Mouse (Mus musculus) spleen, postnatal 10 days (tissue): ENCODE data around the gene Med16.

Experiments
- DNase-seq, 2 experiments: peaks; one replicate each; pipeline ENCODE4 v3.0.0; 2021 to 2022; ENCODE audit warnings: low spot score in 2 of 2

Med16 gene

DNA sequence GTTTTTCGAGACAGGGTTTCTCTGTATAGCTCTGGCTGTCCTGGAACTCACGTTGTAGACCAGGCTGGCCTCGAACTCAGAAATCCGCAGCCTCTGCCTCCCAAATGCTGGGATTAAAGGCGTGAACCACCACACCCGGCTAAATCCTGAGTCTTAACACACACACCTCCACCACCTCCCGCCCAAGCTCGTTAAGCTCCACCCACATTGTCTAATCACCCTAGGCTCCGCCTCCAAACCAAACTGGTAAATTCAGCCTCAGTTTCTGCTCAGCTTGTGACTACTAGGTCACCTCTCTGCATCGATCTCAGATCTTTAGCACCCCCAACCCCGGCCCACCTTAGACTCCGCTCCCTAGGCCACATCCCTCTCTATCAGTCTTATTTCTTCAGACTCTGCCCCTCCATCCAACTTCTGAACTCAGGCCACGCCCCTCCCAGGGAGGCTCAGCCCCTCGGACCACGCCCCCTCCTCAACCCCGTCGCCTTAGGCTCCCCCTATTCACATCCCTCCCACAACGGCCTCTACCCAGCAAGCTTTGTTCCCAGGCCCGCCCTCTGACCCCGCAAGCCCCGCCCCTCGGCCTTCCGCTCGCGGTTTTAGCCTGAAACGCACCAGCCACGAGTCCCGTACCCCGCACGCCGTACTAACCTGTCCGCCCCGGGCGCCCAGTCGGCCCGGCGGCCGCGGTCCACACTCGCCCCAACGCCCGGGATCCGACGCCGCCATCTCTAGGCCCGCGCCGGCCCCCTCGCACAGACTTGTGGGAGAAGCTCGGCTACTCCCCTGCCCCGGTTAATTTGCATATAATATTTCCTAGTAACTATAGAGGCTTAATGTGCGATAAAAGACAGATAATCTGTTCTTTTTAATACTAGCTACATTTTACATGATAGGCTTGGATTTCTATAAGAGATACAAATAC lies at the start of gene Med16:
TSS of gene Med16 (minus strand) at position 757 of the 925 bp plus-strand sequence.
- DNase-seq, result peak; percentile 97

DNA sequence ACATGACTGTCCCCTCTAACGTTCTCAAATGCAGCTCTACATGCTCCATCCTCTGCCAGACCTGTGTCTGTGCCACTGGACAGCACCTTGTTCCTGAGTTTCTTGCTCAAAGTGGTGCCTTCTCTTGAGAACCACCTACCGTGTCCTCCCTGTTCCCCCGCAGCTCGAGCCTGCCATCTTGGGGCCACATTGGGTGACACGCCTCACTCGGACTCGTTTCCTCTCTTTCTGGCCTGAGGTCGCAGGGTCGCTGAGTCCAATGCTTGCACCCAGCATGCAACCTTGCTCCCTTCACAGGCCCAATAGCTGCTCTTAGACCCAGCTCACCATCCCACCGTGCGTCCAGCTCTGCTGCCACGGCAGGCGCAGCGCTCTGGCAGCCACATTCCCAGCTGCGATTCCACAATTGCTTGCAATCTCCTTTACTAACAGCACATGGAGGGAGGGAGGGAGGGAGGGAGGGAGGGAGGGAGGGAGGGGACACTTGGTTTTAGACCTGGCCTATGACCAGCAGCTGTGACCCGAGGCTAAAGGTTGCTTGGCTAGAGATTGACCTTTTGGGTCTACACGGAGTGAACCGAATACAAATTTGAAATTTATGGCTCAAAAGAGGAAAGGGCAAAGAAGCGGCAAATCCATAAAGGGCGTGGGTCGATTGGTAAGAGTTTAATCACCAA lies 49.6 kb upstream of the Med16 start:
- peak; percentile 82 to 91 for DNase-seq

GRCm38 (mm10) chr10:79956643-79957154 lies 48.0 kb upstream of the Med16 start:
- no peak for DNase-seq

- no peak for DNase-seq
Measured at GRCm38 (mm10) chr10:79955691-79956090, 47.0 kb upstream of the Med16 start.

GRCm38 (mm10) chr10:79953946-79954345 lies 45.2 kb upstream of the Med16 start:
- peak in 1 of 2 experiments; percentile 66 for DNase-seq

GRCm38 (mm10) chr10:79950661-79951060 lies 41.9 kb upstream of the Med16 start:
- DNase-seq, result no peak

DNA sequence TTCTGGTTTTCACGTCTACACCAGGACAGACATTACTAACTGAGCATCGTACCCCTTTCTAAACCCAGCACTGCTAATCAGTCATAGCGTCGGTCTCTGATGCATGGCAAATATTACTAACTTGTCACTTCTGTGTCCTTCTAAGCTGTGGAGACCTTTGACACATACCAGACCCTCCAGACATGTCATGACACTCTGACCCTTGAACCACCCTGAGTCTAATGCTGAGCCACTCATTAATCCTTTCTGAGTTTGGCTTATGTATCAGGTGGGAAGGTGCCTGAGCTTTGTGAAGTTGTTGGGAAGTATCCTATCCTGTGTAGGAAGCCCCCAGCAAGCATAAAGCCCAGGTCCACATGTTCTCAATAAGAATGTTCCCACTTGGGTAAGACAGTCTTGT lies 41.1 kb upstream of the Med16 start:
- DNase-seq, result no peak

DNA sequence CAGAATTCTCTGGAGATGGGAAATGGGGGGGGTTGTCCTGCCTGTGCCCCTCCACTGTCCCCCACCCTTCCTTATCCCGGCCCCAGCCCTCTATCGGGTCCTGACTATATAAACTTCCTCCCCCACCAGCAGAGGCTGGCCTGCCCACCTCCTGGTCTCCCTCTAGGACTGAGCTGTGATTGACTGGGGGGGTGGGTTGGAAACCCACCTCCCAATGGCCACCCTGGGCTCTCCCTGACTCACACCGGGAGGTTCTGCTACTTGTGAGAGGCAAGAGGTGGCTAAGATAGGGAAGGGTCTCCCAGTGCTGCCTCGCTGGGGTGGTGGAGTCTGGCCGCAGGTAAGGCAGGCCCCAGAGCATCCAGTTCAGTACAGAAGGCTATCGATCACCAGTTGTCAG lies 38.8 kb upstream of the Med16 start:
- no peak for DNase-seq

- peak in 1 of 2 experiments; percentile 36 for DNase-seq
Measured at GRCm38 (mm10) chr10:79946752-79947322, 38.1 kb upstream of the Med16 start.

DNA sequence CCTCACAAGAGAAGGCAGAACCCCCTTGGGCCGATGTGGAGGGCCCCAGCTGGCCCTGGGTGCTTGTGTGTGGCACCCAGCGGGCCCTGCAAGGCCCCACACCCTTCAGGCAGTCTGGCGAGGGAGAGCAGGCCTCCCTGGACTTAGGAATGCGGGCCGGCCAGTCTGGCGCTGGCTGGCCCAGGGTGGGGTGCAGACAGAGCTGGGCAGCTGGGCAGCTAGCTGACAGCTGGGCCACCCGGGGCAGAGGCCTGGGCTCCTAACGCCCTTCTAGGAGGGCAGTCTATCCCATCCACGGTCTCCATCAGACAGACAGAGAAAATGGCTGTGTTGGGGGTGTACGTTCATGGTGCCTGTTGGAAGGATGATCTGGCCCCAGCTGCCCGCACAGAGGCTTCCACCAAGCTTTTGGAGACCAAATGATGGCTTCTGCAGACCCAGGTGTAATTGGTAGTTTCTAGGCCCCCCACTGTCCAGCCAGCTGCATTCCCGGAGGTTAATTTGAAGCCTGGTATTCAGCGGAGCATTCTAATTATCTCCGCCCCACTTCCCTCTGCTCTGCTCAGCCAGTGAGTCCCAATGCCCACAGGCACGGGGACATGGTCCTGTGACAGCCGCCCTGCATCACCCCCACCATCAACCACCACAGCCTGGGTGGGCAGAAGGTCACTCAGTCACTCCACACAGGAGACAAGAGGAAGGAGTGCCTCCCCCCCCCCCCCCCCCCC lies 36.9 kb upstream of the Med16 start:
- DNase-seq, result no peak

DNA sequence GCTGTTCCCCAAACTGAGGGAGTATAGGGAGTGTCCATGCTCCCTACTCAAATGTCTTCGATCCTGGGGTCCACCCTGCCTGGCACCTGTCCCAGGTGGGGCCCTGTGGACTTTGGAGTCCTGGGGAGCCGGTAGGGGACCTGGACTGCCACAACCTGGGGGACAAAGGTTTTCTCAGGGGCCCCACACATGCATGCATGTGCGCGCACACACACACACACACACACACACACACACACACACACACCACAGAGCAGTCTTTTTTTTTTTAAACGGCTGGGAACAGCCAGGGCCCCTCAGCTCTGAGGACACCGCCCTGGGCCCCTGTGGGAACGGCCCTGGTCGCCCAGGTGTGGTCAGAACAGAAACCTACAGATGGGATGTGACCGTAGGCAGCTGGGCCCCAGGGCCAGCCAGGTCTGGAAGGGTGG lies 34.8 kb upstream of the Med16 start:
- peak in 1 of 2 experiments; percentile 29 for DNase-seq

GRCm38 (mm10) chr10:79942988-79943387 lies 34.3 kb upstream of the Med16 start:
- DNase-seq, result no peak

DNA sequence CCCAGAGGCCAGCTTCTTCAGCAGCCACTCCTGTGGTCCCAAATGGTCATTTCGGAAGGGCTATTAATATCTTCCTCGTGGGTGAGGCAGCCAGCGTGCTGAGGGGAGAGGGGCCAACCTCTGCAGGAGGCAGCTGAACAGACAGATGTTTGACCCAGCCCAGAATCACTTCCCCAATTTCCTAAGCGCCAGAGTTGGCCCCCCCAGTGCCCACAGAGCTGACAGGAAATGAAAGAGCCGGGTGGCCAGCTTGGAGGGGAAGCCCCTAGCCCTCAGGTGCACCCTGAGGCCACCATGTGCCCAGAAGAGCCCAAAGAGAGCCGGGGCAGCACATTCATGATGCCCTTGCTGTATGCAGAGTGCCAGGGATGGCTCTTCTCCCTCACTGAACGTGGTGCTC lies 32.0 kb upstream of the Med16 start:
- peak in 1 of 2 experiments; percentile 82 for DNase-seq

GRCm38 (mm10) chr10:79937775-79938526 lies 29.2 kb upstream of the Med16 start:
- DNase-seq, result peak in 1 of 2 experiments; percentile 48

- DNase-seq, result peak; percentile 89 to 92
Measured at GRCm38 (mm10) chr10:79936911-79937441, 28.3 kb upstream of the Med16 start.

- DNase-seq, result no peak
Measured at GRCm38 (mm10) chr10:79936284-79936910, 27.7 kb upstream of the Med16 start.

DNA sequence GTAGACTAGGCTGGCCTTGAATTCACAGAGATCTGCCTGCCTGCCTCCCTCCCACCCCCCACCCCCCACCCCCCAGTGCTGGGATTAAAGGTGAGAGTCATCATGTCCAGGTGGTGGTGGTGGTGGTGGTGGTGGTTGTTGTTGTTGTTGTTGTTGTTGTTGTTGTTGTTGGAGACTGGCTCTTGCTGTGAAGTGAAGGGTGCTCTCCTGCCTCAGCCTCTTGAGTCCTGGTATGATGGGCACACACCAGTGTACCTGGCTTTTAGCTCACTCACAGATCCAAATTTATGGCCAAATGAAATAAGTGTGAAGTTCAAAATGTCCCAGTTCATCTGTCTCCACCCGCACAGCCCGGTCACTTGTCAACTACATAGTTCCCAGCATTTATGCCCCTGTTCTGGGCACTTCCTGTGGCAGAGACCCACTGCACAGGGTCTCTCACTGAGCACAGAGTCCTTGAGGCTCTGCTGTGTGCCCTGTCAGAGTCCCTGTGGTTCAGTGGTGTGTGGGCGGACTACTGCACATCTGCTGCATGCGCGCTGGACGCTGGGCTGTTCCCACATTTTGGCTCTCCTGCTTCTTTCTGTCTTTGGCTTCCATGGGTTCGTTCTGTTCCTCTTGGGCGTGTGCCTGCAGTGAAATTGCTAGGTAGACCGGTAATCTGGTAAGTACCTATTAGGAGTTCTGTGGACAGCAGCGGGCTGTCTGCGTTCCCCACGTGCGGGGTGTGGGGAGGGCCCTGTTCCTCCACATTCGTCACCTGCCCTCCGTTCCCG lies 26.3 kb upstream of the Med16 start:
- DNase-seq, result no peak

- peak in 1 of 2 experiments; percentile 50 for DNase-seq
Measured at GRCm38 (mm10) chr10:79934272-79934721, 25.6 kb upstream of the Med16 start.

GRCm38 (mm10) chr10:79933861-79934260 lies 25.1 kb upstream of the Med16 start:
- DNase-seq, result no peak
